Mouse (Mus musculus): ENCODE results near the gene Hint3. TPM values are rescaled to one million over a fixed set of nuclear protein-coding genes. Genes with fewer than 3 reads are reported as not detected.

The Hint3 gene
- polyA plus RNA-seq, 2 experiments, result 5.5 to 18.1 TPM

DNA sequence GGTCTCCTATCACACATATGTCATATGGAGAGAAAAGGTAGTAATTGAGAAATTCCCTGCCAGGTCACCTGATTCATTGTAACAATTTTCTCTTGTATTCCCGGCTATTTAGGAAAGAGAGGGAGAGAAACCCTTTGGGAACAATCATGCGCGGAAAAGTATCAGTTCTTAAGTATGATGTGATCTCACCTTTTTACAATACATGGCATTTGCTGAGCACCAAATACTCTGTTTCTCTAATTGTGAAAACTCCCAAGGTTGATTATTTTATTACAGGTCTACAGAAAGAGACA, 10.6 kb downstream of the Hint3 start:
- no peaks in the 10 kb centered on the region for H3K36me3 ChIP-seq (replicated peaks; ENCODE audit: control insufficient read depth, insufficient read depth, low read depth)
- TF ChIP-seq CTCF (IDR thresholded peaks at IDR 0.05; ENCODE audit: low read depth) (no peak), EP300 (IDR thresholded peaks at IDR 0.05; ENCODE audit: low read depth) (no peak)
- peak overlapping the region; percentile 87 for H3K27ac ChIP-seq
- H3K9me3 ChIP-seq (ENCODE audit: control insufficient read depth, low read length), result no peaks in the 10 kb centered on the region
- peaks cover 5 to 11% of the 10 kb centered on the region in 2 experiments for H3K4me1 ChIP-seq (replicated peaks; ENCODE audit: control insufficient read depth in 2 of 2, insufficient read depth in 2 of 2, low read length in 1 of 2)
- peak overlapping the region; percentile 68 for H3K9ac ChIP-seq (replicated peaks)
- 36% methylated on average over 3 of the region's 3 CpGs for WGBS (ENCODE audit: insufficient replicate concordance)
- peak overlapping the region; percentile 44 to 79; a peak in 3 of 4 replicates for H3K4me3 ChIP-seq (ENCODE audit: insufficient read depth in 1 of 2, low read depth in 2 of 2, low read length in 2 of 2)
- ATAC-seq (ENCODE audit: insufficient read depth), result no peak
- no peak for DNase-seq (ENCODE audit: low read depth in 3 of 3, low spot score in 3 of 3)
- no peaks in the 10 kb centered on the region for H3K27me3 ChIP-seq (ENCODE audit: control insufficient read depth, insufficient read depth, low read length)
- peak overlapping the region; percentile 99 for H3K4me2 ChIP-seq (ENCODE audit: low read depth)

DNA sequence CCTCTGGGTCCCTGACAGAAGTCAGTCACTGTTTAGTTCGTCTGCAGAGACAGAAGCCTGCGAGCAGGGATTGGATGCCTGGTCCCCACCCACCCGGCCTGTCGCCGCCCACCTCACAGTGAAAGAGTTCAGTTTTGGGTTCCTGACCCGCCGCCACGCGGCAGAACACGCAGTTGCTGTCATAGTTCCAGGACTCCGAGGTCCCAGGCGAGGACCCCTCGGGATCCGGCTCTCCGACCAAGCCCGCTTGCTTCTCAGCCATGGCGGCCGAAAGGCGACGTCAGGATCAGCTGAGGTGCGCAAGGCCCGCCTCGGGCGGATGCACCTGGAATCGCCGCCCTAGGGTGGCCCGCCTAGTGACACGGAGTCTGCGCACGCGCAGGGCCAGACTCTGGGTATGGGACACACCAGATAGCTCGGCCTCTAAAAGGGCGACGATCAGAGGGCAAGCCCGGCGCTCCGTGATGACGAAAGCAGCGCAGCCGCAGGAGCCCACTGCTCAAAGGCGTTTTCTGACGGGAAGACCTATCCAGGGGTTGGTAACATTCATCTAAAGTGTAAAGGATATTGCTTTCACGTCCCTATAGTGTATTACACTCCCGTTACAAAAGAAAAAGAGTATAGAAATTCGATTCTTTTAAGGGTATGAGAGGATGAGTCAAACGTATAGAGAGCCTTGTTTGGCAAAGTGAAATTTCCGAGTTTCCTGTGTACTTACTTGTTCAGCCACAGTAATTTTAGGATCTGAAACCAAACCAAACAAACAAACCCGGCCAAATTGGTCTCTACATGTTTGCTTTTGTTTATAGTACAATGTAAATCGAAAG, 11.1 kb downstream of the Hint3 start:
- H3K36me3 ChIP-seq (replicated peaks; ENCODE audit: control insufficient read depth, insufficient read depth, low read depth), result no peaks in the 10 kb centered on the region; the same call in 1 of the 2 replicates
- H3K27me3 ChIP-seq (ENCODE audit: control insufficient read depth, insufficient read depth, low read length), result no peaks in the 10 kb centered on the region
- peak overlapping the region; percentile 76 to 79 for H3K4me3 ChIP-seq (ENCODE audit: insufficient read depth in 1 of 2, low read depth in 2 of 2, low read length in 2 of 2)
- H3K4me1 ChIP-seq (replicated peaks; ENCODE audit: control insufficient read depth in 2 of 2, insufficient read depth in 2 of 2, low read length in 1 of 2), result peaks cover 5 to 11% of the 10 kb centered on the region in 2 experiments
- peak; percentile 95 to 97 (median 96) for DNase-seq (ENCODE audit: low read depth in 3 of 3, low spot score in 3 of 3)
- H3K9me3 ChIP-seq (ENCODE audit: control insufficient read depth, low read length), result no peaks in the 10 kb centered on the region
- H3K4me2 ChIP-seq (ENCODE audit: low read depth), result peak overlapping the region; percentile 99
- H3K9ac ChIP-seq (replicated peaks), result peak overlapping the region; percentile 75
- peak overlapping the region; percentile 87 for H3K27ac ChIP-seq
- under 1% methylated on average over 49 of the region's 49 CpGs for WGBS (ENCODE audit: insufficient replicate concordance)
- TF ChIP-seq CTCF (IDR thresholded peaks at IDR 0.05; ENCODE audit: low read depth) (peak; percentile 62), EP300 (IDR thresholded peaks at IDR 0.05; ENCODE audit: low read depth) (0 out of 2 replicates have a peak, but pooled peaks have one; percentile 34)
- ATAC-seq (ENCODE audit: insufficient read depth), result peak; percentile 100

DNA sequence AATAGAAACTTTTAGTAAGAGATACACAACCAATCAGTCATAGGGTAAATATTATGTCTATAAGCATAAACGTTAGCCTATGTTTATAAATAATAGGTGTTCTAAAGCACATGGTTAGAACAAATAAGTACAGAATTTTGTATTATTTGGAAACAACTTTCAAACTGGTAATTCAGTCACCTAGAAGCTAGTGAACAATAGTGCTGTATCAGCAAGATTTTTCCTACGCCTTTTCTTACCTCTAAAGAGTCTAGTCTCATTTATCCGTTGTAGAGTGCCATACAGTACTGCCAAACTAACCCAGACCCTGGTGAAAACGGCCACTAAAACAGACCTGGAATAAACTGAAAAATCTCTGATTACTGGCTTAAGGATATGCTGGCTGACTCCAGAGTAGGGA, 16.4 kb downstream of the Hint3 start:
- Histone ChIP-seq H3K36me3 (replicated peaks; ENCODE audit: control insufficient read depth, insufficient read depth, low read depth) (no peaks in the 10 kb centered on the region; the same call in 1 of the 2 replicates), H3K27me3 (ENCODE audit: control insufficient read depth, insufficient read depth, low read length) (no peaks in the 10 kb centered on the region), H3K27ac (no peak overlapping the region), H3K9me3 (ENCODE audit: control insufficient read depth, low read length) (no peaks in the 10 kb centered on the region), H3K9ac (replicated peaks) (no peak overlapping the region), H3K4me2 (ENCODE audit: low read depth) (no peak overlapping the region), H3K4me1 (replicated peaks; ENCODE audit: control insufficient read depth in 2 of 2, insufficient read depth in 2 of 2, low read length in 1 of 2) (peaks cover 12 to 18% of the 10 kb centered on the region in 2 experiments), H3K4me3 (ENCODE audit: insufficient read depth in 1 of 2, low read depth in 2 of 2, low read length in 2 of 2) (no peak overlapping the region)
- no peak for TF ChIP-seq EP300 (IDR thresholded peaks at IDR 0.05; ENCODE audit: low read depth)
- TF ChIP-seq CTCF (IDR thresholded peaks at IDR 0.05; ENCODE audit: low read depth), result no peak
- no peak for ATAC-seq (ENCODE audit: insufficient read depth)
- DNase-seq (ENCODE audit: low read depth in 3 of 3, low spot score in 3 of 3), result no peak
- 72% methylated on average over 4 of the region's 4 CpGs for WGBS (ENCODE audit: insufficient replicate concordance)

DNA sequence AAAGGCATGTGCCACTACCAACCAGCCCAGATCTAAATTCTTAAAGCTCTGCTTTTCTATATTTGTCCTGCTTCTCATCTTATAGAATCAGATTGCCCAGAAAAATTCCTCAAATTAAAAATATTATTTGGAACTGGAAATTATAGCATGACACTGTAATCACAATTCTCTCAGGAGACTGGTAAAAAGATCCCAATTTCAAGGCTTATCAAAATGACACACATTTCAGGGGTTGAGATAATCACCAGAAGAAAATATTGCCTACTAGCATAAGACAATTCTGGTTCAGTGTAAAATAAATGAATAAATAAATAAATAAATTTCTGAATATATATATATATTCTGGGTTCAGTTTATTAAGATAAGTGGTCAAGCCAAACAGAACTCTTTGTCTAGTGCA, 19.8 kb downstream of the Hint3 start:
- H3K9me3 ChIP-seq (ENCODE audit: control insufficient read depth, low read length), result no peaks in the 10 kb centered on the region
- DNase-seq (ENCODE audit: low read depth in 3 of 3, low spot score in 3 of 3) (peak in 1 of 3 experiments; percentile 45), ATAC-seq (ENCODE audit: insufficient read depth) (peak; percentile 47; the same call in 1 of the 2 replicates)
- H3K9ac ChIP-seq (replicated peaks), result no peak overlapping the region
- H3K4me2 ChIP-seq (ENCODE audit: low read depth), result peak overlapping the region; percentile 11; the same call in 1 of the 2 replicates
- H3K4me3 ChIP-seq (ENCODE audit: insufficient read depth in 1 of 2, low read depth in 2 of 2, low read length in 2 of 2), result no peak overlapping the region
- H3K4me1 ChIP-seq (replicated peaks; ENCODE audit: control insufficient read depth in 2 of 2, insufficient read depth in 2 of 2, low read length in 1 of 2), result peaks cover 7 to 10% of the 10 kb centered on the region in 2 experiments
- H3K27me3 ChIP-seq (ENCODE audit: control insufficient read depth, insufficient read depth, low read length), result no peaks in the 10 kb centered on the region
- no peaks in the 10 kb centered on the region; the same call in 1 of the 2 replicates for H3K36me3 ChIP-seq (replicated peaks; ENCODE audit: control insufficient read depth, insufficient read depth, low read depth)
- no peak for TF ChIP-seq CTCF (IDR thresholded peaks at IDR 0.05; ENCODE audit: low read depth)
- TF ChIP-seq EP300 (IDR thresholded peaks at IDR 0.05; ENCODE audit: low read depth), result peak; percentile 55
- peak overlapping the region; percentile 42 for H3K27ac ChIP-seq

DNA sequence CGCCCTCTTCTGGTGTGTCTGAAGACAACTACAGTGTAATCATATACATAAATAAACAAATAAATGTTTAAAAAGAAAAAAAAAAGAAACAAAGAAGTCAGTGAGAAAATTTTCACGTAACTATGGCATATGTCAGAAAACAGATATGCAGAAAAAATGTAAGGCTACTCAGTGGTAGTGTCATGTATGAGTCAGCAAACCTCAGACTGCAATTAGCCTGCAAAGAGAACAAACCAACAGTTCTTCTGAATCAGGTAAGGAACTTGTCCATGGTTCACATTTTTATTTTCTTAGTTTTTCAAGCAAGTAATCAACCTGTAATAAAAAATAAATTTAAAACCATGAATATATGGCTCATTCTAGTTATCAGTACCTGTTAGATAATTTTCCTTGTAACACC, 21.3 kb downstream of the Hint3 start:
- no peak overlapping the region for H3K4me3 ChIP-seq (ENCODE audit: insufficient read depth in 1 of 2, low read depth in 2 of 2, low read length in 2 of 2)
- H3K4me2 ChIP-seq (ENCODE audit: low read depth), result no peak overlapping the region
- no peaks in the 10 kb centered on the region for H3K27me3 ChIP-seq (ENCODE audit: control insufficient read depth, insufficient read depth, low read length)
- H3K9me3 ChIP-seq (ENCODE audit: control insufficient read depth, low read length), result no peaks in the 10 kb centered on the region
- WGBS (ENCODE audit: insufficient replicate concordance), result 54% methylated on average over 2 of the region's 2 CpGs
- no peak for TF ChIP-seq CTCF (IDR thresholded peaks at IDR 0.05; ENCODE audit: low read depth)
- TF ChIP-seq EP300 (IDR thresholded peaks at IDR 0.05; ENCODE audit: low read depth), result no peak
- H3K9ac ChIP-seq (replicated peaks), result no peak overlapping the region
- H3K27ac ChIP-seq, result no peak overlapping the region
- no peaks in the 10 kb centered on the region; the same call in 1 of the 2 replicates for H3K36me3 ChIP-seq (replicated peaks; ENCODE audit: control insufficient read depth, insufficient read depth, low read depth)
- DNase-seq (ENCODE audit: low read depth in 3 of 3, low spot score in 3 of 3) (no peak), ATAC-seq (ENCODE audit: insufficient read depth) (no peak)
- peaks cover 7 to 10% of the 10 kb centered on the region in 2 experiments for H3K4me1 ChIP-seq (replicated peaks; ENCODE audit: control insufficient read depth in 2 of 2, insufficient read depth in 2 of 2, low read length in 1 of 2)
